Mouse (Mus musculus) limb, embryonic 10.5 days (tissue): ENCODE data around the gene Wwc1. TPM values are rescaled to one million over a fixed set of nuclear protein-coding genes. Genes with fewer than 3 reads are reported as not detected.
A peak's percentile ranks its signal among the peaks of the same experiment; 100 is the strongest.

Source experiments
- DNase-seq: peaks from one replicate; pipeline ENCODE4 v3.0.0-alpha.2; 2017; ENCODE audit warnings: low spot score
- H3K27ac ChIP-seq: fragments of 300-500 bp; sonication (generic); 2 replicates; pipeline ENCODE4 v1.5.1; 2016; ENCODE audit warnings: mild to moderate bottlenecking
- H3K27me3 ChIP-seq: fragments of 300-500 bp; sonication (generic); 2 replicates; pipeline ENCODE4 v1.6.1; 2016; ENCODE audit warnings: low read depth, mild to moderate bottlenecking; ENCODE audit not compliant: poor library complexity, severe bottlenecking
- H3K36me3 ChIP-seq: fragments of 300-500 bp; sonication (generic); 2 replicates; pipeline ENCODE4 v1.6.1; 2016; ENCODE audit warnings: mild to moderate bottlenecking, moderate library complexity
- H3K4me1 ChIP-seq: fragments of 300-500 bp; sonication (generic); 2 replicates; pipeline ENCODE4 v1.6.1; 2016
- H3K4me3 ChIP-seq: fragments of 300-500 bp; sonication (generic); 2 replicates; pipeline ENCODE4 v1.5.1; 2016; ENCODE audit warnings: mild to moderate bottlenecking, moderate library complexity
- H3K9me3 ChIP-seq: fragments of 300-500 bp; sonication (generic); replicated peaks from 2 replicates; pipeline ENCODE4 v1.6.1; 2016; ENCODE audit warnings: mild to moderate bottlenecking
- WGBS: fragments of 180-500 bp; shearing (Covaris S2); methylation state at CpG from one replicate; pipeline ENCODE4 v1.1.7; 2016; 5-methylcytosine and 5-hydroxymethylcytosine counted together
- polyA plus RNA-seq: library from polyadenylated mRNA; unstranded; fragments of >200 nt; fragmentation: Nextera tagmentation; extraction: Ambion mirVana; gene quantifications from 2 replicates; pipeline ENCODE4 v1.2.1, GENCODE M21; 2016

Gene Wwc1
- polyA plus RNA-seq, 1 experiment from 2014 or later: 2.2 TPM

DNA sequence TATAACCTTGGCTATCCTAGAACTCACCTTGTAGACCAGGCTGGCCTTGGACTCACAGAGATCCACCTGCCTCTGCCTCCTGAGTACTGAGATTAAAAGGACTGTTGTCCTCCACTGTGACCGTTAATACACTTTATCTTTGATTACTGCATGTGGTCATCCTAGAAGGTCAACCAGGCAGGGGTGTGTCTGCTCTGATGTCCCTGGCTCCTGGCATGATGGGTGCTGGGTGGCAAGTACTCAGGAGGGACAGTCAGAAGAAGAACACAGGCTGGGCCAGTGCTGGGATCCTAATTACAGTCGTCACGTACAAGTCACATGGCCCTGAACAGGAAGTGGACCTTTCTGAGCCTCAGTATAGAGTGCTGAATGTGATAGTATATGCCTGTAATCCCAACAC lies 38.7 kb downstream of the Wwc1 start:
- H3K27me3 ChIP-seq: no peaks in the 10 kb centered on the region
- no peak overlapping the region for H3K4me3 ChIP-seq
- DNase-seq: no peak
- H3K36me3 ChIP-seq: no peaks in the 10 kb centered on the region
- H3K9me3 ChIP-seq: no peaks in the 10 kb centered on the region
- 0 out of 2 replicates have a peak, but pooled peaks cover 10% of the 10 kb centered on the region for H3K4me1 ChIP-seq
- H3K27ac ChIP-seq: no peak overlapping the region
- WGBS: 84% methylated on average over 3 of the region's 3 CpGs

DNA sequence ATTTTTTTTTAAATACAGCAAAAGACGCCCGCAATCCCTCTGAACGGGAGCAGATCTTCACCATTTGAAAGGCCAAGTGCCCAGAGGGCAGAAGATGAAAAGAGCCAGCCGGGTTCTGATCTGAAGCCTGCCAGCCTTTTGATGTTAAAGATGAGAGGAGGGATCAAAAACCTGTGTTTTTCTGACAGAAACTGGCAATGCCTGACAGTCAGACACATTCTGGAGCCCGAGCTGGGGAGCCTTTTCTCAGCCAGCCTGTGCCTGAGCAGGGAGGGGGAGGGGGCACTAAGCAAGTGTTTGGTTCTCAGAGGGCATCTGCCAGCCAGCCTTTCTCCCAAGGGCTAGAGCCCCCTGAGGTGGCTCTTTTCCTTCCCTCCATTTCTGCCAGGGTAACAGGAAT lies 39.3 kb downstream of the Wwc1 start:
- Histone ChIP-seq H3K4me3 (no peak overlapping the region), H3K9me3 (no peaks in the 10 kb centered on the region), H3K27ac (no peak overlapping the region), H3K36me3 (no peaks in the 10 kb centered on the region), H3K4me1 (0 out of 2 replicates have a peak, but pooled peaks cover 10% of the 10 kb centered on the region), H3K27me3 (no peaks in the 10 kb centered on the region)
- DNase-seq: no peak
- WGBS: 41% methylated on average over 5 of the region's 5 CpGs

DNA sequence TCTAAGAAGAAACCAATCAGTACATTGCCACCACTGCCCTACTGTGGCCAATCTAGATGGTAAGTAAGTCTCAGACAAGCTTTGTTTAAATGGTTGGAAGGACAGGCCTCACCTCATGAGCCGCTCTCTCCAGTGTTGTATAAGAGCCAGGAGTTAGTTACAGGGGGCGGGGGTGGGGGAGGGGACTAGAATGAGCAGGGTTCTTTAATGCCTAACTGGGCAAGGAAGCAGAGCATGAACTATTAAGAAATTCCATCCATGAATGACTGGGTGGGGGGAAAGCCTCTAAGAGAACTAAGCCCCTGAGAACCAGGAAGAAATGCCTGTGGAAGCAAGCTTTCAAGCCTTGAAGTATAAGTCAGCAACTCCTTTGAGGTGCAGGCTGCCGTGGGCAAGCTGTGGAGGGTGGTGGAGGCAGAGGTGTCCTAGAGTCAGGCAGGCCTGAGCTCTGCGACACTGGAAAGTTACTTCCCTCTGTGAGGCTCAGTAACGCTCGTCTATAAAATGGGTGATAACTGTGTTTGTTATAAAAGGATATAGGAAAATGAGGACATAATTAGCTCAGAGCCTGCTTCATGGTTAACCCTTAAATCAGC lies 41.4 kb downstream of the Wwc1 start:
- H3K36me3 ChIP-seq: no peaks in the 10 kb centered on the region
- no peak for DNase-seq
- H3K4me3 ChIP-seq: no peak overlapping the region
- 62% methylated on average over 6 of the region's 6 CpGs for WGBS
- no peaks in the 10 kb centered on the region for H3K9me3 ChIP-seq
- no peaks in the 10 kb centered on the region for H3K27me3 ChIP-seq
- H3K27ac ChIP-seq: no peak overlapping the region
- peaks cover 9% of the 10 kb centered on the region for H3K4me1 ChIP-seq

DNA sequence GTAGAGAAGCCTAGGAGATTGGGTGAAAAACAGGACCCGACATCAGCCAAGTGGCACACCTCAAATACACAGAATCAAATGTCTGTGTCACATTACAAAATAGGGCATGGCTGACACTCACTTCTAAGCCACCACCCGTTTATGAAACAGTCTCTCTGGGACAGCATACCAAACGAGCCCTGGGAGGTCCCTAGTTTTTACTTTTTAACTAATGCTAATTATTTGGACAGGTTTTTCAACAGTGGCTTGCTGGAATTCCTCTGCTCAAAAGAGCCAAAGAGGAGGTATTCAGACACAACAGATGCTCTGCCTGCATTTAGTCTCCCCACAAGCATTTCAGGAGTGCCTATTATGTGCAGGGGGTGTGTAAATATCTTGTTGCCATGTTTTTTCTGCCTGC lies 44.7 kb downstream of the Wwc1 start:
- 77% methylated on average over 3 of the region's 3 CpGs for WGBS
- Histone ChIP-seq H3K9me3 (no peaks in the 10 kb centered on the region), H3K36me3 (no peaks in the 10 kb centered on the region), H3K4me1 (peaks cover 14% of the 10 kb centered on the region), H3K4me3 (no peak overlapping the region), H3K27me3 (no peaks in the 10 kb centered on the region), H3K27ac (no peak overlapping the region)
- no peak for DNase-seq

DNA sequence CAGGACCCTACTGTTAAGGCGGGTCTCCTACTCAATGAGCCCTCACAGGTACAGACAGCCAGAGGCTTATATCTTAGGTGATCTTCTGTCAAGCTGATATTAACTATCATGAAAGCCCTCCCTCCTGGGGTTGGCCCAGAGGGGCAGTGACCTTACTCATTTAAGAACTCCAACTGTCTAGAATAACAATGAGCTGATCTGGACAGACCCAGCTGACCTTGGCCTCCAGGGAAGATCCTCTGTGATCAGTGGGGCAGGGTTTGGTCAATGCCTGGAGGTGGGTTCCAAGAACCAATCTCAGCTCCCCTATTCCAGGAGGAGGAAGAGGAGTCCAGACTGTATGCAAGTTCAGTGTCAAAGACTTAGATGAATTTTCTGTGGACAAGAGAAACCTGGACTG lies 45.2 kb downstream of the Wwc1 start:
- WGBS: 98% methylated on average over 1 of the region's 1 CpGs
- Histone ChIP-seq H3K36me3 (no peaks in the 10 kb centered on the region), H3K9me3 (no peaks in the 10 kb centered on the region), H3K27me3 (no peaks in the 10 kb centered on the region), H3K27ac (no peak overlapping the region), H3K4me1 (peaks cover 14% of the 10 kb centered on the region), H3K4me3 (no peak overlapping the region)
- DNase-seq: no peak

DNA sequence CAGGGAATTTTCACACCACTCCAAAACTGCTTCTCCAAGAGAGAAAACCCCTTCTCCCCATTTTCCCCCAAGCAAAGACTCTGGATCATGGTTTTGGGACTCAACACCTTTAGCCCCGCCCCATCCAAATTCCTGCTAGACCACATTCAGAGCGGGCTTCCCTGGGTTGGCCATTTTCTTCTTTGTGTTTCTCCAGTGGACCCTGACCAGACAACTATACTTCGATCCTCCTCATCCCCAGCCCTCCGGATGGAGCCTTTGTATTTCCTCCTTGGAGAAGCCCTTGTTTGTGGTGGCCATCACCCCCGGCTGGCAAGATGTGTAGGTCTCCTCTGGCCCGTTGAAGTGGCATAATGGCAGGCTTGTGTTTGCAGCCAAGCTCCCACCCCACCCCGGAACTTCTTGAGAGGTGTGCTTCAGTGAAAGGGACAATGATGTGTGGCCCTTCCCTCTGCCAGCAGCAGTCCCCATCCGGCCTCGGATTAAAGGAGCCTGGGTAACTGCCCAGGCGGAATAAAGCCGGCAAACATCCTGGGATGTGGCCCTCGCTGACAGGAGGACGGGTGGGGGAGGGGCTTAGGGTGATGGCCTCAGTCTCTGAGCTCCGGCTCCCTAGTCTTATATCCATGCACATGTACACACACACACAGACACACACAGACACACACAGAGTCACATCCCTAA lies 46.8 kb downstream of the Wwc1 start:
- Histone ChIP-seq H3K27ac (peak overlapping the region; percentile 28), H3K36me3 (no peaks in the 10 kb centered on the region), H3K9me3 (no peaks in the 10 kb centered on the region), H3K27me3 (no peaks in the 10 kb centered on the region), H3K4me1 (peaks cover 9% of the 10 kb centered on the region), H3K4me3 (no peak overlapping the region)
- 33% methylated on average over 14 of the region's 14 CpGs for WGBS
- no peak for DNase-seq

DNA sequence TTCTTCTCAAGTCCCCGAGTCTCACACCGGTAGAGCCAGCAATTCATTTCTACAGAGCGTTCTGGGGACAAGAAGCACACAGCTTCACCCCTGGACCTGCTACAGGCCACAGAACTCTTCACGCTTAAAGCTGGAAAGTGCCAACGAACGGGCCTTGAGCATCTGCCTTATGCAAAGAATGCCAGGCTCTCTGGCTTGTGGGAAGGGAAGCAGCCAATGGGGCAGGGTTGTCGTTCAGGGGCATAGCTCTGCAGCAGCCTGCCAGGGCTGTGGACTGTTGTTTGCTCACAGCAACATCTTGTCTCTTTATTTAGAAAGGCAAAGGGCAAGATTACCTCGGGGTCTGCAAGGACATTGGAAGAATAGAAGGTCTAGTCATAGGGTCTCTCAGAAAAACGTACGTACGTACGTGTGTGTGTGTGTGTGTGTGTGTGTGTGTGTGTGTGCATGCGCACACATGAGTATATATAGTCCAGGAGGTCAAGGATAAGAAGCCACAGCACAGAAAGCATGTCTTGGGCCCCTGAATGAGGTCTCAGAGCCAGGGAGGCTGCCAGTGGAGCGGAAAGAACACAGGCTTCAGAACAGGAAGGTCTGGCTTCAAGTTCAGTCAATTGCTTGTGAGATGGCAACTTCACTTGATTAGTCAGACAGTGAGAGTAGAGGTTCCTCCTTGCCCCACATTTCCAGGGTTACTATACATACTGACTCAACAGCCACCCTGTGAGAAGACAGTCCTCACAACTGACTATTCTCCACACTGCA lies 48.0 kb downstream of the Wwc1 start:
- Histone ChIP-seq H3K27ac (no peak overlapping the region), H3K36me3 (no peaks in the 10 kb centered on the region), H3K9me3 (no peaks in the 10 kb centered on the region), H3K4me3 (no peak overlapping the region), H3K27me3 (no peaks in the 10 kb centered on the region), H3K4me1 (peaks cover 9% of the 10 kb centered on the region)
- DNase-seq: no peak
- WGBS: 92% methylated on average over 14 of the region's 14 CpGs

DNA sequence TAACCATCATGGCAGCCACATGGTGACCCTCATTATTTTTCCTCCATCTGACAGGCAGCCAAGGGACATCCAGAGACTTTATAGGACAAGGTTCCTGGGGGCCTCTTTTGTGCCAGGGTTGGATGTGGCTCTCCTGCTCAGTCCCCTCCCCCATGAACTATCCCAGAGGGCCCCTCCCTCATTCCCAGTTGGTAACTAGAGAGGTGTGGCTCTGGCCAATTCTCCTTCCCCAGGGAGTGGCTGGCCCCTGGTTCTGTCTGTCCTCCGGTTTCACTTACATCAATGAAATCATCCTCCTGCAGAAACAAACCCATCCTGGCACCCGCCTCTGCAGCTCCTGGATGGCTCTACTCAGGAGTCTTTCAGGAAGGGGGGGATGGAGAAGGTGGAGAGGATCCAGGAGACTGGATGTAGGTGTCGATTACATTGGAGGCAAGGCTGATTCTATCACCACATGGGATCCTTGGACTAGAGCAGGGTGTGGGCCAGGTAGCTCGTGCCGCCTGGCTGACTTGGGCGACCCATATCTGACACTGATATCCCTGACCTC lies 49.7 kb downstream of the Wwc1 start:
- H3K9me3 ChIP-seq: no peaks in the 10 kb centered on the region
- no peaks in the 10 kb centered on the region for H3K27me3 ChIP-seq
- no peak for DNase-seq
- H3K4me1 ChIP-seq: peaks cover 9% of the 10 kb centered on the region
- no peak overlapping the region for H3K27ac ChIP-seq
- 84% methylated on average over 6 of the region's 6 CpGs for WGBS
- H3K4me3 ChIP-seq: no peak overlapping the region
- no peaks in the 10 kb centered on the region for H3K36me3 ChIP-seq

DNA sequence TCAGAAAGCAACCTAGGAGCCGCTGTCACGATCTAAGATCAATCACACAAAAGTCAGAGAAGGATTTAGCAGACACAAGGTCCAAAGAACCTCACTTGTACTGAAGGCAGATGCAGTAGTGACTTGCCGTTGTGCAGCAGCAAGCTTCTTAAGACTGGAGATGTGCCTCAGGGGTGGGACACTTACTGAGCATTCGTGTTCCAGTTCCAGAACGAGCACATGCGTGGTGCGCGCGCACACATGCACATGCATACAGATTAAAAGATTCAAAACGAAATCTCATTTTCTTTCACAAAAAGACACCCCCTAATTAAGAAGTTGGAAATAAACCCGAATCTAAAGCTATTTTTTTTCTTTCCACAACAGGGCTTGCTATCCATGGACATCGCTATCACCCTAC lies 51.9 kb downstream of the Wwc1 start:
- 95% methylated on average over 12 of the region's 12 CpGs for WGBS
- Histone ChIP-seq H3K36me3 (no peaks in the 10 kb centered on the region), H3K27ac (no peak overlapping the region), H3K4me3 (no peak overlapping the region), H3K9me3 (no peaks in the 10 kb centered on the region), H3K4me1 (peaks cover 4% of the 10 kb centered on the region), H3K27me3 (no peaks in the 10 kb centered on the region)
- DNase-seq: no peak

DNA sequence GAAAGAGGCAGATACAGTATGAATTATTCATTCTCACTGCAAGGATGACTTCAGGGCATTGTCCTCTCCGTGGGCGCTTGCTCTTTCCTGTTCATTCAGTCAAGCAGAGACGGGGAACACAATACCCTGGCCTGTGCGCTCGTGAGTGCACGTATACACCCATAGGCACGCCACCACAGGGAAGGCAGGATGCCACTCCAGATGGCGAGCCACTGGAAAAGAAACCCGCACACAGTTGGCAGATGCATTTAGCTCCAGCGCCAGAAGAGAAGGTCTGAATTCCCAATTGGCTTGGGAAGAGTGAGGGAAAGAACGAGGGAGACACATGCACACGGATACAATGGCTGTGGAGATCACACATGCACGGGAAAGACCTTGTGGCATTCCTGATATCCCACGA lies 53.0 kb downstream of the Wwc1 start:
- no peak for DNase-seq
- WGBS: 89% methylated on average over 14 of the region's 14 CpGs
- Histone ChIP-seq H3K9me3 (no peaks in the 10 kb centered on the region), H3K4me1 (peaks cover under 1% of the 10 kb centered on the region; the same call in 1 of the 2 replicates), H3K4me3 (no peak overlapping the region), H3K36me3 (no peaks in the 10 kb centered on the region), H3K27me3 (no peaks in the 10 kb centered on the region), H3K27ac (no peak overlapping the region)

DNA sequence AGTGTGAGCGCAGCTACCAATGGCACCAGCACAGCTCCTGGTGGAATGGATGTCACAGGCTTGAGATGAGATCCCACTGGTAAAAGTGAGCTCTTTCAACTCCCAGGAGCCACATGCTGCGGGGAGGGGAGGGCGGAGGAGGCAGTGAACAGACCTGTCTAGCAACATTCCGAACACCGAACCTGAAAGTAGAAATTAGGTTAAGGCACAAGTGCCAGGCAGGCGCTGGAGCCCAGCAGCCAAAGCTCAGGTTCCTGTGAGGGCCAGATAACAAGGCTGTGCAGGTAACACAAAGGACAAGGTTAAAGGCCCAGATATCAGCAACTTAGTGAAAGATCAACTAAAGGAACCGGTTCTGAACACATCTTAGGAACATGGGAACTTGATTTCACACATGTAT lies 54.7 kb downstream of the Wwc1 start:
- H3K4me1 ChIP-seq: peaks cover 3% of the 10 kb centered on the region; the same call in 1 of the 2 replicates
- no peak overlapping the region for H3K27ac ChIP-seq
- WGBS: 74% methylated on average over 7 of the region's 7 CpGs

DNA sequence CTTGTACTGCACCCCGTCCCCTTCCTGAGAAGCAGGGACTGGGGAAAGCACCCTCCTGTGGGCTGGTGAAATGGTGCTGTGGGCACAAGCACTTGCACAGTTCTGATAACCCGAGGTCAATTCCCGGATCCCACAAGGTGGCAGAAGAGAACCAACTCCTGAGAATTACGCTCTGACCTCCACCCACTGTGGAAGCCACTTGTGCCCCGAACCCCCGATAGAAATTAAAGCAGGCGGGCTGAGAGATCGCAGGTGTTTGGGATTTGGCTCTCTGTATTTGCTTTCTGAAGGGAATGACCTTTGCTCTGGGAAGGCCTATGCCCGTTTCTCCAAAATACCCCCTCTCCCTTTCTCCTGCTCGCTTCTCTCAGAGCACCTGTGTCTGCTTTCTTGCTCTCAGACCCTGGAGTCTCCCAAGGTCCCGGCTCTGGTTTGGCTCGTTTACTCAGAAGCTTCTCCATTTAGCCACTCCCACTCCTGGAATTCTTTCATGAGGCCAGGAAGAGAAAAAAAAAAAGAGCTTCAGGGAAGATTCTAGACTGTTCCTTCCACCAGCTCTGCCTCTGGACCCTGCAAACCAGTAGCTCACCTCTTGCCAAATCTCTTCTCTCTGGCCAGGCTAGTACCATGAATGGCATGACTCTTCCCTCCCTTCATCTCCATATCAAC lies 58.0 kb downstream of the Wwc1 start:
- Histone ChIP-seq H3K4me1 (peaks cover 3% of the 10 kb centered on the region), H3K36me3 (no peaks in the 10 kb centered on the region), H3K27ac (no peak overlapping the region), H3K4me3 (no peak overlapping the region), H3K27me3 (no peaks in the 10 kb centered on the region; the same call in 1 of the 2 replicates), H3K9me3 (no peaks in the 10 kb centered on the region)
- WGBS: 45% methylated on average over 12 of the region's 12 CpGs
- DNase-seq: no peak

More for the DNA sequence above, 54.7 kb downstream of the Wwc1 start:
- no peak for DNase-seq
- H3K9me3 ChIP-seq: no peaks in the 10 kb centered on the region
- H3K27me3 ChIP-seq: no peaks in the 10 kb centered on the region; the same call in 1 of the 2 replicates
- no peaks in the 10 kb centered on the region for H3K36me3 ChIP-seq
- H3K4me3 ChIP-seq: no peak overlapping the region
